In the genomic region with DNA sequence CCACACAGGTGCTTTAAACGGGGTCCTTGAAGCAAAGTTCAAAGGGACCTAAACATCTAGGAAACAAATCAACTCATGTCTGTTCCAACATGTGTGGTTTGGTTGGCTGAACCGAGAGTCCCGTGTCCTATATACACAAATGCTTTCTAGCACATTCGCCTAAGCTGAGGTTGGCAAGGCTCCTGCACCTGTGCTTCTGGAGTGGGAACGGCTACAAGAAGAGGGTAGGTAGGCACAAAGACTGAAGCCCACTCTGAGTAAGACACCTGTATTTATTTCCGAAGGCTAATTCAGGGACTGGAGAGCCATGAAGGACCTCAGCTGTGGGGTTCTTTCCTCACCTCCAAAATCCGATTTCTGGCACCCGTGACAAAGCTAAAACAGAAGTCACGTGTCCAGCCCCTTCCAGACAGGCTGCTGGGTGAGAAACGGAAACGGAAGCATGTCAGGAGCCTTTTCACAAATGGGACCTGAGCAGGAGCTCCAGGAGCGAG, we compare ENCODE assay signal across 13 mouse cellular contexts. TPM values are rescaled to one million over a fixed set of nuclear protein-coding genes. Genes with fewer than 3 reads are reported as not detected.
A peak's percentile ranks its signal among the peaks of the same experiment; 100 is the strongest.
DNase-seq lines count a peak whose midpoint lies in the region; ATAC-seq lines count a peak whose summit lies in the region.
"Had no signal": no experiment of that assay in that cellular context is flagged by ENCODE, and none has a peak within 500 bp of the region (broad histone marks: within the 10 kb centered on the region; RNA-seq: fewer than 3 reads in every experiment).

No protein-coding gene starts in this region.

- no peaks in the 10 kb centered on the region for H3K9me3 ChIP-seq in heart, embryonic 16.5 days (replicated peaks; ENCODE audit: control insufficient read depth, low read length)
- H3K9me3 ChIP-seq in midbrain, embryonic 11.5 days (ENCODE audit: control insufficient read depth, low read length): no peaks in the 10 kb centered on the region
- H3K9me3 ChIP-seq: limb, embryonic 15.5 days; midbrain, embryonic 12.5 days had no signal

- no peak overlapping the region for H3K4me2 ChIP-seq in heart, embryonic 16.5 days (ENCODE audit: low read depth, low read length)
- no peak overlapping the region for H3K4me2 ChIP-seq in midbrain, embryonic 11.5 days
- H3K4me2 ChIP-seq: limb, embryonic 15.5 days; midbrain, embryonic 12.5 days had no signal

- H3K4me3 ChIP-seq in heart, embryonic 16.5 days (ENCODE audit: low read length): no peak overlapping the region
- H3K4me3 ChIP-seq in midbrain, embryonic 11.5 days (ENCODE audit: low read depth, low read length): no peak overlapping the region
- H3K4me3 ChIP-seq: layer of hippocampus, adult 2 months; limb, embryonic 15.5 days; midbrain, embryonic 12.5 days had no signal

- no peak overlapping the region for H3K9ac ChIP-seq in heart, embryonic 16.5 days (ENCODE audit: low read length)
- H3K9ac ChIP-seq in midbrain, embryonic 11.5 days (ENCODE audit: low read length): no peak overlapping the region
- H3K9ac ChIP-seq: limb, embryonic 15.5 days; midbrain, embryonic 12.5 days had no signal

- ATAC-seq in heart, embryonic 16.5 days (replicated peaks; ENCODE audit: extremely low read depth, insufficient read depth, low FRiP score): no peak
- no peak for ATAC-seq in midbrain, embryonic 11.5 days (ENCODE audit: low FRiP score)

- 66% methylated on average over 12 of the region's 12 CpGs for WGBS in heart, embryonic 16.5 days
- WGBS in midbrain, embryonic 11.5 days: 82% methylated on average over 12 of the region's 12 CpGs

- no peaks in the 10 kb centered on the region for H3K36me3 ChIP-seq in heart, embryonic 16.5 days (ENCODE audit: control insufficient read depth, insufficient read depth)
- H3K36me3 ChIP-seq in midbrain, embryonic 11.5 days (ENCODE audit: control insufficient read depth, insufficient read depth, low read length): no peaks in the 10 kb centered on the region
- H3K36me3 ChIP-seq: G1E; limb, embryonic 15.5 days; midbrain, embryonic 12.5 days had no signal

- H3K27me3 ChIP-seq in heart, embryonic 16.5 days (ENCODE audit: control insufficient read depth, insufficient read depth, low read length): no peaks in the 10 kb centered on the region
- H3K27me3 ChIP-seq in midbrain, embryonic 11.5 days (ENCODE audit: control insufficient read depth, insufficient read depth, low read length): no peaks in the 10 kb centered on the region
- H3K27me3 ChIP-seq: limb, embryonic 15.5 days; midbrain, embryonic 12.5 days had no signal

- peak overlapping the region; percentile 28; the same call in 1 of the 2 replicates for H3K27ac ChIP-seq in heart, embryonic 16.5 days (ENCODE audit: low read length)
- H3K27ac ChIP-seq in midbrain, embryonic 11.5 days (ENCODE audit: low read depth, low read length): no peak overlapping the region
- H3K27ac ChIP-seq: layer of hippocampus, adult 2 months; limb, embryonic 15.5 days; midbrain, embryonic 12.5 days had no signal

- H3K4me1 ChIP-seq in heart, embryonic 16.5 days (ENCODE audit: control insufficient read depth, insufficient read depth, low read length): peaks cover 12% of the 10 kb centered on the region
- no peaks in the 10 kb centered on the region for H3K4me1 ChIP-seq in midbrain, embryonic 11.5 days (ENCODE audit: control insufficient read depth, insufficient read depth, low read length)

- DNase-seq in cerebellum, postnatal 10 days: peak; percentile 9 to 20
- DNase-seq in cerebellum, adult 11-12 months: no peak
- peak; percentile 21 to 28 for DNase-seq in kidney, postnatal 36 days
- no peak for DNase-seq in kidney, adult 9 months
- DNase-seq in midbrain, embryonic 11.5 days (ENCODE audit: low spot score, missing footprints): peak; percentile 84
- no peak for DNase-seq in urinary bladder, postnatal 4 days (ENCODE audit: low spot score in 2 of 2)
- no peak for DNase-seq in cerebellum, adult 9-11 months

RNA-seq across cellular contexts. Expression of gene Mep1a, which starts 42.8 kb away (rescaled TPM):
- 1.2 TPM in 1 of 2 replicates, not detected in the other for polyA plus RNA-seq in heart, embryonic 16.5 days (2015; fragmentation: Nextera tagmentation; extraction: Ambion mirVana)
- 0.14 TPM in 1 of 2 replicates, not detected in the other for polyA plus RNA-seq in midbrain, embryonic 11.5 days (2014; fragmentation: Nextera tagmentation; extraction: Ambion mirVana)
- polyA plus RNA-seq: G1E; heart, embryonic 14.5 days; midbrain, embryonic 12.5 days had no signal

Comparison
In these comparisons a context has a peak if more than half of its experiments do, and no peak if none do; other contexts are left out.
1. DNase-seq: peak in cerebellum, postnatal 10 days (2 of 2), kidney, postnatal 36 days (2 of 2) and midbrain, embryonic 11.5 days (single experiment); none in cerebellum, adult 11-12 months (single experiment), kidney, adult 9 months (single experiment), urinary bladder, postnatal 4 days (0 of 2) and cerebellum, adult 9-11 months (single experiment).